Mouse (Mus musculus): ENCODE data around the gene Cd3d.

GRCm38 (mm10) chr9:44941756-44942155 lies 39.8 kb upstream of the Cd3d start:
- no peak for TF ChIP-seq CTCF (IDR thresholded peaks at IDR 0.05; ENCODE audit: extremely low read depth, insufficient read depth, low read length)
- no peak for TF ChIP-seq POLR2A (IDR thresholded peaks at IDR 0.05; ENCODE audit: extremely low read depth, insufficient read depth, low read length)

All from cortical plate, adult 2 months (tissue).